Mouse (Mus musculus) frontal cortex, adult 2 months (tissue): ENCODE data around the gene Itih3. TPM values are rescaled to one million over a fixed set of nuclear protein-coding genes. Genes with fewer than 3 reads are reported as not detected.

Experiments used
- DNase-seq, 2 experiments: peaks; one replicate each; pipeline ENCODE4 v3.0.0; 2022; ENCODE audit warnings: low spot score in 1 of 2; ENCODE audit errors: extremely low spot score in 1 of 2
- polyA plus RNA-seq: library from polyadenylated mRNA; depleted of rRNA; stranded (reverse); fragments of >200 nt; gene quantifications from 2 replicates; pipeline ENCODE4 v1.2.3, GENCODE M21; 2012; rRNA removed

Itih3 gene
- polyA plus RNA-seq, 1 experiment, result 28.7 TPM

DNA sequence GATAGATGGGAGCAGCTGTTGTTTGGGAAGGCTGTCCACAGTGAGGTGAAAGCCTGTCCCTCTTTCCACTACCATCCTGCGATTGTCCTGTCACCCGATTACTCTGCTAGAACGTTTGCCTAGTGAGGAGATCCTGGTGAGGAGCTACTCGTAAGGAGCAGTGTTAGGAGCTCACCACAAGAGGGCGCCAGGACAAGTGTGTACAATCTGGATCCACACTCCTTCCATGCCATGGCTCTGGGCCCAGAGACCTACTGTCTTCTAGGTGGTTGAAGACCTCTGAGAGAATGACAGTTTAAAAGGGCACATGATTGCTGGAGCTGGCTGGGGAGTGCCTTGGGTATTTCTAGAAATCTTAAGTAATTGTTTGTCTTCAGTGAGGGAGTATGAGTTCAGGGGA lies 56.5 kb downstream of the Itih3 start:
- peak in 1 of 2 experiments; percentile 85 for DNase-seq

DNA sequence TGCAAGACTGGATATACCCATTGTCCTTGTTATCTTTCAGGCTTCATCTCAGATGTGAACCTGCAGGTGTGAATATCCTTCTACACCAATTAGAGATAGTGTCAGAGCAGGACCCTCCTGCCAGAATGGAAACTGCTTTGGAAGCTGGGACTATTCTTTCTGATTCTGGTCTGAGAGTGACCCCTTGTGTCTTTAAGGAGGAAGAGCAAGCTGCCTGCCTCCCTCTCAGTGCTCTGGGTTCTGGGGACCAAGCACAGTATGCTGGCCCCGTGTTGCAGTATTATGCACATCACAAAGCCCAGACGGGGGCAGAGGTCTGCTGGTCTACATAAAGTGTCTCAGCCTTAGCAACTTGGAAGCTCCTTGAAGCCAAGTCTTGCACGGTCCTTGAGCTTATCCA lies 58.2 kb downstream of the Itih3 start:
- DNase-seq, result no peak

DNA sequence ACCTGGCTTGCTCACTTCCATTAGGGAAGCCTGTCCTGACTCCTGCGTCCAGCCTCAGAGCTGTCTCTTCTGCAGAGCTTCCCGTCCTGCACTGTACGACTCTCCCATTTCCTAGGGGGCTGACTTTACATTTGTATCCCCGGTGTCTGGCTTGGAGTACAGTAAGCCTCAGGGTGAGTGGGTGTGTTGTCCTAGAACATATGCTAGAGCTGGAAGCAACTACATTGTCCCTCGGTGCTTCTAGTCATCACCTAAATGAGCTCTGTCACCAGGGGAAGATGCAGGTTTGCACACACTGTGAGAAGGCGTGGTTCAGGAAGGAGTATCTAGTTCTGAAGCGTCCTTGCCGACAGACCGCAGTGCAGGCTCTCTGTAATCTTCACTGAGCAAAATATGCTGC lies 61.2 kb downstream of the Itih3 start:
- no peak for DNase-seq

DNA sequence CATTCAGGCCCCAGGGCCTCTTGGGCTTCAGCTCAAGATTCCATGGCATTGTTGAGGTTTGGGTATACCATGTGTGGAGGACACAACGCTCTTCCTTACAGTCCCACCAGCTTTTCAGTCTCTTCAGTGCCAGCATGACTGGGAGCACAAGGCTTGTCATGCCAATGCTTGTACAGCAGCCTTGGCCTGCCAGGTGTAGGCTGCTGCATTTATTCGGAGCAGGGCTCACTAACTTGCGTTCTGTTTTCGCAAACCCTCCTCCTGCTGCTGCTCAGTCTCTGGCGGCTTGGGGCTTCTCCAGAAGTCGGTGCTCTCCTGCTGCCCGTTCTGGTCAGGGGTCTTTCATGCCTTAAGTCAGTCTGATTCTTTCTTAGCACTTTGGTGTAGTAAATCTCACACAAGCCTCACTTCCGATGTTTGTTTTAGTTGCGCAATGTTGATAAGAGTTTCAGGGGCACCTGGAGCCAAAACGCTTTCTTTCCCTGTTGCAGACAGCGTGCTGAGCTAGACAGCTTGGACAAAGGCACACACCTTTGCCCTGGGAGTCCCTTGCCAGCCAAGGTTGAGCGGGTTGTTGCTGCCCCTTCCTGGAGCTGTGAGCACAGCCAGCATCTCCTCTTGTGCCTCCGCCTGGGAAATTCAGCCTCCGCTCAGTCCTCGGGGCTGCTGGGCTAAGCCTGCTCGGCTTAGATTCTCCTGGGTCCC lies 62.0 kb downstream of the Itih3 start:
- no peak for DNase-seq

Other genes with a start within 250 kb of the Itih3 start
- 8.8 and 9.0 TPM in 2 replicates for gene Sfmbt1, start 208.9 kb downstream of the Itih3 start, polyA plus RNA-seq
- 32.6 and 33.3 TPM in 2 replicates for gene Tmem110, start 98.2 kb downstream of the Itih3 start, polyA plus RNA-seq
- gene Mustn1, start 44.6 kb downstream of the Itih3 start, polyA plus RNA-seq, result 2.3 and 3.3 TPM in 2 replicates
- 0.08 and 0.13 TPM in 2 replicates for gene Itih4, start 37.3 kb downstream of the Itih3 start, polyA plus RNA-seq
- not detected in 2 replicates for gene Itih1, start 19.5 kb upstream of the Itih3 start, polyA plus RNA-seq
- 13.4 and 14.3 TPM in 2 replicates for gene Nek4, start 27.6 kb upstream of the Itih3 start, polyA plus RNA-seq
- gene Glt8d1, start 77.6 kb upstream of the Itih3 start, polyA plus RNA-seq, result 118 and 124 TPM in 2 replicates
- 226 and 247 TPM in 2 replicates for gene Spcs1, start 77.9 kb upstream of the Itih3 start, polyA plus RNA-seq
- gene Pbrm1, start 95.4 kb upstream of the Itih3 start, polyA plus RNA-seq, result 18.5 and 20.4 TPM in 2 replicates
- 61.6 and 64.0 TPM in 2 replicates for gene Gnl3, start 95.4 kb upstream of the Itih3 start, polyA plus RNA-seq
- gene Smim4, start 205.2 kb upstream of the Itih3 start, polyA plus RNA-seq, result 25.7 and 29.9 TPM in 2 replicates
- gene Nt5dc2, start 207.3 kb upstream of the Itih3 start, polyA plus RNA-seq, result 20.2 and 21.4 TPM in 2 replicates
- gene Stab1, start 244.9 kb upstream of the Itih3 start, polyA plus RNA-seq, result 15.5 and 19.1 TPM in 2 replicates